Mouse (Mus musculus) thymus, adult 2 months (tissue): Measurements from ENCODE around the gene Dennd4a. TPM values are rescaled to one million over a fixed set of nuclear protein-coding genes. Genes with fewer than 3 reads are reported as not detected.

Experiments
- DNase-seq: peaks from one replicate; pipeline ENCODE4 v3.0.0; 2021
- H3K27ac ChIP-seq: fragments of 200-500 bp; 2 replicates; pipeline ENCODE4 v1.5.1; 2012; ENCODE audit warnings: low read length, control low read depth; ENCODE audit not compliant: control insufficient read depth, insufficient read depth
- H3K27me3 ChIP-seq: fragments of 200-500 bp; 2 replicates; pipeline ENCODE4 v1.6.1; 2012; ENCODE audit warnings: mild to moderate bottlenecking, low read length, moderate library complexity, mixed read lengths; ENCODE audit not compliant: control insufficient read depth, insufficient read depth
- H3K36me3 ChIP-seq: fragments of 200-500 bp; 2 replicates; pipeline ENCODE4 v1.6.1; 2012; ENCODE audit warnings: mild to moderate bottlenecking, low read length, moderate library complexity; ENCODE audit not compliant: control insufficient read depth, insufficient read depth
- H3K4me1 ChIP-seq: fragments of 200-500 bp; replicated peaks from 2 replicates; pipeline ENCODE4 v1.6.1; 2012; ENCODE audit warnings: low read length; ENCODE audit not compliant: control insufficient read depth, insufficient read depth
- H3K4me3 ChIP-seq: fragments of 200-500 bp; 2 replicates; pipeline ENCODE4 v1.5.1; 2012; ENCODE audit warnings: mild to moderate bottlenecking, low read length, control low read depth, moderate library complexity; ENCODE audit not compliant: control insufficient read depth, insufficient read depth
- CTCF ChIP-seq: fragments of 200-500 bp; IDR thresholded peaks from 2 replicates; pipeline ENCODE4 v1.5.1; 2012; ENCODE audit warnings: mild to moderate bottlenecking, control low read depth, low read length, moderate library complexity, borderline replicate concordance; ENCODE audit not compliant: control insufficient read depth, poor library complexity, insufficient read depth; ENCODE audit errors: extremely low read depth
- POLR2A ChIP-seq: fragments of 200-500 bp; IDR thresholded peaks from 2 replicates; pipeline ENCODE4 v1.6.1; 2012; ENCODE audit warnings: mild to moderate bottlenecking, low read length, control low read depth, moderate library complexity; ENCODE audit not compliant: control insufficient read depth, poor library complexity, insufficient read depth; ENCODE audit errors: extremely low read depth
- WGBS: fragments of 180-500 bp; shearing (Covaris S2); methylation state at CpG from one replicate; pipeline ENCODE4 v1.1.7; 2018; 5-methylcytosine and 5-hydroxymethylcytosine counted together
- polyA plus RNA-seq: library from polyadenylated mRNA; depleted of rRNA; stranded (reverse); fragments of >200 nt; gene quantifications from 2 replicates; pipeline ENCODE4 v1.2.3, GENCODE M21; 2012

The Dennd4a gene
- polyA plus RNA-seq, 1 experiment = 12.3 TPM

- DNase-seq = no peak
- Histone ChIP-seq H3K27ac (no peak overlapping the region), H3K36me3 (no peaks in the 10 kb centered on the region), H3K4me1 (peaks cover 9% of the 10 kb centered on the region), H3K27me3 (no peaks in the 10 kb centered on the region), H3K4me3 (no peak overlapping the region)
- TF ChIP-seq CTCF = no peak
- no peak for TF ChIP-seq POLR2A
- 99% methylated on average over 3 of the region's 3 CpGs for WGBS
These were observed 23.3 kb downstream of the Dennd4a start for GRCm38 (mm10) chr9:64834418-64834817.

- TF ChIP-seq CTCF (no peak), POLR2A (no peak)
- no peaks in the 10 kb centered on the region for H3K4me1 ChIP-seq
- peaks cover 9% of the 10 kb centered on the region for H3K36me3 ChIP-seq
- H3K27ac ChIP-seq = no peak overlapping the region
- DNase-seq = no peak
- 95% methylated on average over 4 of the region's 4 CpGs for WGBS
- H3K4me3 ChIP-seq = no peak overlapping the region
- no peaks in the 10 kb centered on the region for H3K27me3 ChIP-seq
These were observed 34.2 kb downstream of the Dennd4a start for GRCm38 (mm10) chr9:64845355-64845754.

GRCm38 (mm10) chr9:64849548-64849947, 38.4 kb downstream of the Dennd4a start:
- TF ChIP-seq CTCF = no peak
- H3K4me1 ChIP-seq = no peaks in the 10 kb centered on the region
- no peak overlapping the region for H3K27ac ChIP-seq
- DNase-seq = no peak
- no peaks in the 10 kb centered on the region; the same call in 1 of the 2 replicates for H3K36me3 ChIP-seq
- no peak overlapping the region for H3K4me3 ChIP-seq
- no peaks in the 10 kb centered on the region for H3K27me3 ChIP-seq
- 95% methylated on average over 1 of the region's 1 CpGs for WGBS

GRCm38 (mm10) chr9:64860083-64860482, 48.9 kb downstream of the Dennd4a start:
- Histone ChIP-seq H3K27ac (no peak overlapping the region), H3K36me3 (no peaks in the 10 kb centered on the region; the same call in 1 of the 2 replicates), H3K27me3 (no peaks in the 10 kb centered on the region), H3K4me3 (no peak overlapping the region), H3K4me1 (no peaks in the 10 kb centered on the region)
- DNase-seq = no peak
- TF ChIP-seq POLR2A (no peak), CTCF (no peak)

GRCm38 (mm10) chr9:64862687-64863086, 51.5 kb downstream of the Dennd4a start:
- WGBS = 98% methylated on average over 2 of the region's 2 CpGs
- H3K36me3 ChIP-seq = no peaks in the 10 kb centered on the region; the same call in 1 of the 2 replicates
- H3K4me1 ChIP-seq = no peaks in the 10 kb centered on the region
- H3K4me3 ChIP-seq = no peak overlapping the region
- DNase-seq = peak; percentile 13
- TF ChIP-seq POLR2A (no peak), CTCF (no peak)
- H3K27me3 ChIP-seq = no peaks in the 10 kb centered on the region
- H3K27ac ChIP-seq = no peak overlapping the region

GRCm38 (mm10) chr9:64886008-64886407, 74.9 kb downstream of the Dennd4a start:
- H3K27ac ChIP-seq = no peak overlapping the region
- no peaks in the 10 kb centered on the region for H3K27me3 ChIP-seq
- H3K4me1 ChIP-seq = no peaks in the 10 kb centered on the region
- TF ChIP-seq POLR2A (no peak), CTCF (no peak)
- WGBS = 96% methylated on average over 5 of the region's 5 CpGs
- no peak for DNase-seq
- no peaks in the 10 kb centered on the region; the same call in 1 of the 2 replicates for H3K36me3 ChIP-seq
- no peak overlapping the region for H3K4me3 ChIP-seq

GRCm38 (mm10) chr9:64896605-64897004, 85.5 kb downstream of the Dennd4a start:
- TF ChIP-seq CTCF (no peak), POLR2A (no peak)
- H3K4me3 ChIP-seq = no peak overlapping the region
- H3K27me3 ChIP-seq = no peaks in the 10 kb centered on the region
- H3K36me3 ChIP-seq = peaks cover 20% of the 10 kb centered on the region
- no peak for DNase-seq
- H3K27ac ChIP-seq = no peak overlapping the region
- 92% methylated on average over 10 of the region's 10 CpGs for WGBS
- H3K4me1 ChIP-seq = no peaks in the 10 kb centered on the region
